Mouse (Mus musculus) heart, embryonic 14.5 days (tissue): ENCODE results near the gene Gm20431. TPM values are rescaled to one million over a fixed set of nuclear protein-coding genes. Genes with fewer than 3 reads are reported as not detected.

Experiments
- ATAC-seq: fragments of 200-750 bp; cut with Nextera tagmentation; 2 replicates; pipeline ENCODE4 v1.8.0; 2017; ENCODE audit warnings: low read depth, moderate TSS enrichment; ENCODE audit not compliant: insufficient number of reproducible peaks, insufficient read depth, low FRiP score
- H3K27ac ChIP-seq, 2 experiments: fragments of 200-500 bp in 1 of 2; fragments of 300-500 bp in 1 of 2; sonication (generic) in 1 of 2; replicated peaks in 1 of 2; 2 replicates each; pipeline ENCODE4 v1.5.1; 2012 to 2014; ENCODE audit warnings: low read depth in 2 of 2, low read length in 2 of 2, control low read depth in 1 of 2, mild to moderate bottlenecking in 1 of 2, mixed read lengths in 1 of 2; ENCODE audit not compliant: control insufficient read depth in 1 of 2, insufficient read depth in 1 of 2
- H3K27me3 ChIP-seq: fragments of 300-500 bp; sonication (generic); 2 replicates; pipeline ENCODE4 v1.6.1; 2014; ENCODE audit warnings: mild to moderate bottlenecking, low read length, control low read depth; ENCODE audit not compliant: control insufficient read depth, insufficient read depth
- H3K36me3 ChIP-seq: fragments of 300-500 bp; sonication (generic); 2 replicates; pipeline ENCODE4 v1.6.1; 2014; ENCODE audit warnings: mild to moderate bottlenecking, control low read depth, low read length, mixed read lengths; ENCODE audit not compliant: control insufficient read depth, insufficient read depth
- H3K4me1 ChIP-seq, 2 experiments: fragments of 200-500 bp in 1 of 2; fragments of 300-500 bp in 1 of 2; sonication (generic) in 1 of 2; 2 replicates each; pipeline ENCODE4 v1.6.1; 2012 to 2014; ENCODE audit warnings: low read length in 2 of 2, control low read depth in 1 of 2, mixed read lengths in 1 of 2; ENCODE audit not compliant: control insufficient read depth in 2 of 2, insufficient read depth in 2 of 2
- H3K4me2 ChIP-seq: fragments of 300-500 bp; sonication (generic); 2 replicates; pipeline ENCODE4 v1.6.1; 2014; ENCODE audit warnings: mild to moderate bottlenecking, low read length
- H3K4me3 ChIP-seq, 2 experiments: fragments of 200-500 bp in 1 of 2; fragments of 300-500 bp in 1 of 2; sonication (generic) in 1 of 2; 2 replicates each; pipeline ENCODE4 v1.5.1; 2012 to 2014; ENCODE audit warnings: low read length in 2 of 2, mild to moderate bottlenecking in 2 of 2, control low read depth in 1 of 2, low read depth in 1 of 2, moderate library complexity in 1 of 2; ENCODE audit not compliant: control insufficient read depth in 1 of 2, insufficient read depth in 1 of 2
- H3K9ac ChIP-seq: fragments of 300-500 bp; sonication (generic); 2 replicates; pipeline ENCODE4 v1.6.1; 2014; ENCODE audit warnings: mild to moderate bottlenecking, low read length
- H3K9me3 ChIP-seq: fragments of 300-500 bp; sonication (generic); 2 replicates; pipeline ENCODE4 v1.6.1; 2016; ENCODE audit warnings: low read length, control low read depth; ENCODE audit not compliant: control insufficient read depth
- WGBS: fragments of 180-500 bp; shearing (Covaris S2); extraction: QIAGEN DNeasy Blood & Tissue Kit; methylation state at CpG from one replicate; pipeline ENCODE4 v1.1.7; 2014; 5-methylcytosine and 5-hydroxymethylcytosine counted together
- polyA plus RNA-seq: library from polyadenylated mRNA; unstranded; fragments of >200 nt; fragmentation: Nextera tagmentation; extraction: Ambion mirVana; gene quantifications from 2 replicates; pipeline ENCODE4 v1.2.1, GENCODE M21; 2014

The Gm20431 gene
- polyA plus RNA-seq, 1 experiment from 2014 or later = 0.19 TPM

DNA sequence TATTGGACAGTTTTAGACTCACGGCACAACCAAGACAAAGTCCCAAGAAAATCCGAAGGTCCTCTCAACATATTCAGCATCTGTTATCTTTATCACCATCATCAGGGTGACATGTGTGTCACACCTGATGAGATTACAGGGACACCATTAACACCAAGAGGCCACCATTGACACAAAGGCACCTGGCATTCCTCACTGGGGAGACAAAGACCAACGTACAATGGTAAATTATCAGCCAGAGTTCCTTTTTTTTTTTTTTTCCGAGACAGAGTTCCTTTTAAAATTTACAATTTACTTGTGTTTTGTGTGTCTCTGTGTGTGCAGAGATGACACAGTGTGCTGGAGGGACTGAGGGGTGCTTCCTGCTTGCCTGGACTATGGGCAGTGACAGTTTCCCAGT, 8.1 kb upstream of the Gm20431 start:
- H3K36me3 ChIP-seq = no peaks in the 10 kb centered on the region
- ATAC-seq = no peak
- H3K9me3 ChIP-seq = no peaks in the 10 kb centered on the region
- H3K27me3 ChIP-seq = no peaks in the 10 kb centered on the region
- H3K4me3 ChIP-seq = no peak overlapping the region
- no peak overlapping the region for H3K27ac ChIP-seq
- H3K4me1 ChIP-seq = 0 out of 4 replicates have a peak, but pooled peaks cover 0 to 3% of the 10 kb centered on the region in 2 experiments
- WGBS = 59% methylated on average over 4 of the region's 4 CpGs
- H3K9ac ChIP-seq = no peak overlapping the region
- H3K4me2 ChIP-seq = no peak overlapping the region

DNA sequence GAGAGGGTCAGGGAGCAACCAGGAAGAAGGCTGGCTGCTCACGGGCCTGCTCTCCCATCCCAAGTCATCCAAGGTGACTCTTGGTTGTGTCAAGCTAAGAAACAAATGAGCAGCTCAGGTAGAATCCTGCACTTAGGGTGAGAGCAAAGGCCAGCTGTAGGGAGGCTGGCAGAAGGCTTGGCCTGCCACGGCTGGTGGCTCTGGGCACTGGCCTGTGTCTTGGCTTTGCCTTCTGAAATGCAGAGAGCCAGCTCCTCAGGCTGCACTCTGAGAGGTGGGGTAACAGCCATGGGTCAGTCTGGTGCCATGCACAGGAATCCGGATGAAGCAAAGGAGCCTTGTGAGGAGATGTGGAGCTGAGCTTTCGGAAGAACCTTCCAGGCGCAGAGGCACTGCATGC, 7.1 kb upstream of the Gm20431 start:
- H3K4me2 ChIP-seq = no peak overlapping the region
- 0 out of 4 replicates have a peak, but pooled peaks cover 0 to 3% of the 10 kb centered on the region in 2 experiments for H3K4me1 ChIP-seq
- WGBS = 79% methylated on average over 5 of the region's 5 CpGs
- no peak for ATAC-seq
- H3K27ac ChIP-seq = no peak overlapping the region
- no peak overlapping the region for H3K4me3 ChIP-seq
- no peaks in the 10 kb centered on the region for H3K36me3 ChIP-seq
- no peaks in the 10 kb centered on the region for H3K27me3 ChIP-seq
- H3K9ac ChIP-seq = no peak overlapping the region
- no peaks in the 10 kb centered on the region for H3K9me3 ChIP-seq

DNA sequence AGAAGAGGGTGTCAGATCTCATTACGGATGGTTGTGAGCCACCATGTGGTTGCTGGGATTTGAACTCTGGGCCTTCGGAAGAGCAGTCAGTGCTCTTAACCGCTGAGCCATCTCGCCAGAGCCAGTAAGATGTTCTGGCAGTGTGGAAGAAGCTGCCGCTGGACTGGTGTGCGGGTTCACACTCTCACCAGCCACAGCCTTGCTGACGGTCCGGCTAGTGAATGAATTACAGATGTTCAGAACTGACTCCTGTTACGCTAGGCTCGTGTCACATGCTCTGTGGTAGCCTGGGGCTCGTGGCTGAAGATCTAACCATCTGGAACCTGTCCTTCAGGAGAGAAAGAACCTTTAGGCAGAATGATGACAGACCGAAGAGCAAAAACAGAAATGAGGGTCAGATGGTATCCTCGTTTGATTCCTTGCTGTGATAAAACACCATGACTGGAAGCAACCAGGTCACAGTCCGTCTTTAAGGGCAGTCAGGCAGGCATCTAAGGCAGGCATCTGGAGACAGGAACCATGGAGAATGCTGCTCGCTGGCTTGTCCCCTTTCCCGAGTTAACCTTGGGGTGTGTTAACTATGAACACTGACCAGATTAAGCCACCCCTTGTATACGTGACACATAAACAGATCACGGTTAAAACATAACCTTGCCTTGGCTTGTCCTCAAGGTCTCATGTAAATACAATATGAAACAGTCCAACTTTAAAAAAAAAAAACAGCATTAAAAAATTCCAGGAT, 4.8 kb upstream of the Gm20431 start:
- no peak overlapping the region for H3K4me2 ChIP-seq
- H3K27ac ChIP-seq = no peak overlapping the region
- no peak overlapping the region for H3K4me3 ChIP-seq
- H3K36me3 ChIP-seq = no peaks in the 10 kb centered on the region
- 83% methylated on average over 18 of the region's 18 CpGs for WGBS
- peaks cover 0 to 7% of the 10 kb centered on the region in 2 experiments; a peak in 3 of 4 replicates for H3K4me1 ChIP-seq
- no peaks in the 10 kb centered on the region for H3K9me3 ChIP-seq
- ATAC-seq = no peak
- no peaks in the 10 kb centered on the region for H3K27me3 ChIP-seq
- H3K9ac ChIP-seq = no peak overlapping the region

DNA sequence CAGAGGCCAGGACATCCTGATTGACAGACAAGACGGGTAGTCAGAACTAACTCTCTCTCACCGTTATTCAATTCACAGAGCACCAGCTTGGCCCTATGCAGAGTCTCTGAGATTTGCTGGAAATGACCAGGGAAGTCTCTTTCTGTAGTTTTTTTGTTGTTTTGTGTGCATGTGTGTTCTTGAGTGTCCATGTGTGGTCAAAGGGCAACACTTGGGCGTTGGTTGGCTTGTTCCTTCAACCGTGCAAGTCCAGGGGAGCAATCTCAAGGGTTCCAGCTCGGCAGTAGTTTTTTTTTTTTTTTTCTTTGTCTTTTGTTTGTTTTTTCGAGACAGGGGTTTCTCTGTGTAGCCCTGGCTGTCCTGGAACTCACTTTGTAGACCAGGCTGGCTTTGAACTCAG, 1.4 kb upstream of the Gm20431 start:
- Histone ChIP-seq H3K27me3 (no peaks in the 10 kb centered on the region), H3K27ac (no peak overlapping the region), H3K9me3 (no peaks in the 10 kb centered on the region), H3K9ac (peak overlapping the region; percentile 76), H3K4me3 (no peak overlapping the region; a peak in 1 of 4 replicates), H3K36me3 (peaks cover 4% of the 10 kb centered on the region; the same call in 1 of the 2 replicates), H3K4me2 (peak overlapping the region; percentile 99), H3K4me1 (peaks cover 21 to 34% of the 10 kb centered on the region in 2 experiments)
- no peak for ATAC-seq
- WGBS = 50% methylated on average over 6 of the region's 6 CpGs

DNA sequence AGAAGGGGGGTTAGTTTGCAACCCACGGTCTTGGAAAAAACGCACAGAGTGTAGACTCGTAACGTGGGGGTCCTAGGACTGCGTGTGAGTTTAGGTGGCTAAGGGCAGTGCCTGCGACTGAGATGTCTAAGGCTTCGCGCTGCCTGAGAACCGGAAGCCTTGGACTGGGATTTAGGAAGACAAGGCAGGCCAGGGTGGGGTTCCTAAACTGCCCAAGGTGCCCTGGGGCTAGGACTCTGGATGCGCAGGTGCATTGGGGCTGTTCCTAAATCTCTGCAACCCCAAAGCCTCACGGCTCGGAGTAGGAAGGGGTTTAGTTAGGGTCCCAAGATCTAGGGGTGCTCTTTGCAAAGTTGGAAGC, 705 bp downstream of the Gm20431 start:
- Histone ChIP-seq H3K36me3 (peaks cover 5% of the 10 kb centered on the region; the same call in 1 of the 2 replicates), H3K4me1 (peaks cover 22 to 34% of the 10 kb centered on the region in 2 experiments)
- ATAC-seq = no peak

DNA sequence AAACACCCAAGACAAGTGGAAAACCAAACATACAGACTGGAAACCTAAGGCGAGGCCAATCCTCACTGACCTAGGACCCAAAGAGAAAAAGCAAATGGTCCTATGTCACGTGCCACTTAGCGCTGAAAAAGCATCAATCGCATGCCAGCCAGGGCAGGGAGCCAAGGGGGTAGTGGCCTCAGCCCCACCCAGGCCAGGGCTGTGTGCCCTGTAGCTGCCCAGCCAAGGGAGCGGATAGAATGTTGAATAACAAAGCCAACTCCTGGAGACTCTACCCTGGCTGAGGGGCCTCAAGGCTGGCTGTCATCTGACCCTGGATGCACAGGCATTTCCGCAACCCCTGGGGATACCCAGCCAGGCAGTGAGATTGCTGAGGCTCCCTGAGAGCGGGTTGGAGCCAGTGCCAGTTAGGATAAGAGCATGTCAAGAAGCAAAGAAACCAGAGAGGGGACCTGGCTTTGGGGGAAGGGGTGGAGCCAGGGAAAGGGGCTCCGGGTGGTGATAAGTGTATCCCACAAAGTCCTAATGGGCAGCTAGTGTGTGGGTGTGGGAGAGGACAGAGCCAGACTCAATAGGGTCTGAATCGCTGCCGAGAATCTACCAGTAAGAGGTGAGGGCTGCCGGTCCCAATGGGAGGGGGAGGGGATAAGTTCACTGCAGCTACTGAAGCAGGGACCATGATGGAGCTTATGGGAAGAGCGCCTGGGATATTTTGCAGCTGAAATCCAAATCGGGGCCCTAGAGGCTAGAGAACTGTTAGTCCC, 1.3 kb downstream of the Gm20431 start:
- 24% methylated on average over 13 of the region's 13 CpGs for WGBS
- Histone ChIP-seq H3K4me1 (peaks cover 22 to 34% of the 10 kb centered on the region in 2 experiments), H3K4me3 (peak overlapping the region; percentile 68 to 83), H3K4me2 (peak overlapping the region; percentile 99), H3K9me3 (no peaks in the 10 kb centered on the region), H3K36me3 (peaks cover 5% of the 10 kb centered on the region; the same call in 1 of the 2 replicates), H3K27ac (peak overlapping the region; percentile 23 to 46), H3K9ac (peak overlapping the region; percentile 96), H3K27me3 (no peaks in the 10 kb centered on the region)
- ATAC-seq = peak; percentile 23; the same call in 1 of the 2 replicates

More for the DNA sequence above, 705 bp downstream of the Gm20431 start:
- 3% methylated on average over 12 of the region's 12 CpGs for WGBS
- Histone ChIP-seq H3K27me3 (no peaks in the 10 kb centered on the region), H3K4me3 (peak overlapping the region; percentile 68 to 83), H3K27ac (peak overlapping the region; percentile 23 to 46), H3K9me3 (no peaks in the 10 kb centered on the region), H3K4me2 (peak overlapping the region; percentile 99), H3K9ac (peak overlapping the region; percentile 96)

DNA sequence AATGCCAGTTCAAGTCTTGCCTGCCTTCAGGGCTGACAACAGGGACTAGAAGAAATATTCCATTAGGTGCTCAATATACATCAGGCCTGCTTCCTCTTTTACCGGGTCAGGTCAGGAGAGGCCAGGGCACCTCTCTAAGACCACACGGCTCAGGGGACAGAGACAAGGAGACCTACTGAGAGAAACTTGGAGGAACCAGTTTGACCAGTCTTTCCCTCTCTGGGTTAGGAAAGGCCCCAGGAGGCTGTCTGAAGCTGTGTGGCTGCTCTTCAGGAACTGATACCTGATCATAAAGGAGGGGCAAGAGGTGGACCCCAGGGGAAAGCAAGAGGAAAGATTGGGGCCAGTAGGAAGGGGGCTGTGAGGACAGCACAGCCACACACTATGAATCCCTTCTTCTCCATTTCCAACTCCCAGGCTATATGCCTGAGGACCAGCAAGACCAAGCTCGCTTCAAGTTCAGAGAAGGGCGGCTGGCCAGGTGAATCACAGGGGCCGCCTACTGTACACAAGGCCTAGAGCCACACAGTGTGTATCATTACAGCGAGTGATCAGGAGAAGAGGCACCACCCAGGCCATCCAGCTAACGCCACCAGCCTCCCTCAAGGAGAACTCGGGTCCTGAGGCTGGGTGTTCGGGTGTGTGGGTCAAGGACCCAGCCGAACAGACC, 2.0 kb downstream of the Gm20431 start:
- Histone ChIP-seq H3K4me2 (peak overlapping the region; percentile 99), H3K36me3 (peaks cover 12% of the 10 kb centered on the region), H3K4me1 (peaks cover 22 to 34% of the 10 kb centered on the region in 2 experiments), H3K27me3 (no peaks in the 10 kb centered on the region), H3K9me3 (no peaks in the 10 kb centered on the region), H3K4me3 (peak overlapping the region in 1 of 2 experiments; percentile 68; a peak in 2 of 4 replicates), H3K27ac (0 out of 4 replicates have a peak overlapping the region, but pooled peaks of 1 of the 2 experiments have one; percentile 46), H3K9ac (peak overlapping the region; percentile 22)
- no peak for ATAC-seq
- WGBS = 76% methylated on average over 10 of the region's 10 CpGs
